Mouse (Mus musculus): ENCODE measurements around the gene Pdc.
"Not testable (repeated sequence)": the region's sequence is repeated elsewhere in the genome, so short reads cannot be mapped to it uniquely, and the experiment has no call there.

Gene Pdc

DNA sequence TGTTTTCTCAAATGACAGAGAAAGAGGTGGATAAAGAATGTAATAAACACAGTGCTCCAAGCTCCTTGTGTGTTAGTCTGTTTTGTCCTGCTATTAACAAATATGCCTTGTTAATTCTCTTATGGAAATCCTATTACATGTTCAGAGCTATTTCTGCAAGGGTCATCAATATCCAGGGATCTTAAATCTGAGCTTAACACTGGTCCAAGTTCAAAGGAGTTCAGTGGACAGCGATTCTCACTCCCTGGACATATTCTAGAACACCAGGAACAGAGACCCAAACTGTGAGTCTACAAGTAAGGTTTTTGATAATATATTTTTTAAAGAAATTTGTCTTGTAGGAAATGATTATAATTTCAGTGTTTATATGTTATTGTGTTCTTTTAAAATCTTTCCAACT, at the start of gene Pdc:
TSS of gene Pdc (plus strand) at position 213 of the 400 bp plus-strand sequence.
- DNase-seq (ENCODE audit: low read depth), result no peak

DNA sequence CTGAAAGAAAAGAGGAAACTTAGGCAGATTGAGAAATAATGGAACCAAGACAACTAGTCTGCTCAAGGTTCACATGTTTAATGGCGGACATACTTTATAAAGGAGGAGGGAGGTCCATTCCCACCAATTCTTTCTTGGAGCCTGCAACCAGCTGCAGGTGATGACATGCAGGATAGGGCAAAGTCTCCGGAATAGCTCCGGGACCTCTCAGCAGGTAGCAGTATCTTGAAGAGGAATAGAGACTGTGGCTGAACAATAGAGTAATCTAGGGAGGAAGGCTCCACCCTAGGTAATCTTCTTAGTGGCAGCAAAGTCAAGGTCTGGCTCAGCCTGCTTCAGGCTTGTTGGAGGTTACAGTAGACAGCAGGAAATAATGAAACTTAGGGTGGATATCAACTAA, 25.2 kb upstream of the Pdc start:
- DNase-seq (ENCODE audit: low read depth), result not testable (repeated sequence)

DNA sequence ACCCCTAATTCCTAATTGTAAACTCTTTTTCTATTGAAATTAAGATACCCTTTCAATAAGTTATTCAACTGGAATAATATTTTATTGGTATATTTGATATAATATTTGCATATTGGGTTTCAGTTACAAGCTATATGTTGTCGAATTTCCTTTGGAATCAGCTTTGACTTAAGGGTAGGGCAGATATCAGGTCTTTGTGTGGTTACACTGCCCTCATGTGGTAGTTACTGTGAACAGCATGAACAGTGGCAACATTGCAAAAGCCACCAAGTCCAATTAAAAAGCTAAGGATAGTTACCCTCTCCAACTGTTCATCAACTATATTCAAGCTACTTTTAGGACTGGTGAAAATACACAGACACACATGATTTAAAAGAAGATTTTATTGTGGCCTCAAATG, 11.6 kb upstream of the Pdc start:
- DNase-seq (ENCODE audit: low read depth), result no peak

DNA sequence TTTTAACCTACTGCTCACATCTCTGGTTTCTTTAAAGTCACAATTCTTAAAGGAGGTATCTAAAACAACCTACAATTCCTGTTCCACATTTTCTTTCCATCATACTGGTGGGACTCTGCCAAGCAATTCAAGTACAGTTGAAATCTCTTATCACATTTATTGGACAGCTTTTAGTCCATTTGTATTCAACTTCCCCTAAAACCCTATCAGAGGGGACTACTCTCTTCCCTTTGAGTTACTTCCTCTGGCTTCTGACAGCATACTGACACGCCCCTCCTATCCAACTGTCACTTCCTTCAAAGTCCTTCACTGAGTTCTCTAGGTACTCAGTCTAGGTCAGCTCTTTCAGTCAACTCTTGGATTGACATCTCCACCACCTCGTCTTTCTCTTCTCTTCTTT, 15.9 kb downstream of the Pdc start:
- no peak for DNase-seq (ENCODE audit: low read depth)

DNA sequence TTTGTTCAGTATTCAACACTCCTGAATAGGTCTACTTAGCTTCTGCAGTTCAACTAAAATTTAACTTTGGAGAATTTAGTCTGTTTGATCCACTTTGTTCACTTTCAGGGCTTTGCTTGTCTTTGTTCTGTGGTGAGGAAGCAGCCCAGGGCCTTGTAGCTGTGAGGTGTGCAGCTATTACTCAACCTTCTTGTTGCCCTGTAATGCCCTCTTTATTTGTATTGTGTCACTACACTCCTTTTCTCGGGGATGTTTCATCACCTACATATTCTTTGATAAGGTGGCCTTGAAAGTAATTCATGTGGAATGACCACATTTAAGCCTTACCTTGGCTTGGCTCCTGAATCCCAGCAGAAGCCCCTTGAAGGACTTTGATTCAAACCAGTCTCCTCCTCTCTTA, 41.6 kb downstream of the Pdc start:
- no peak for DNase-seq (ENCODE audit: low read depth)

DNA sequence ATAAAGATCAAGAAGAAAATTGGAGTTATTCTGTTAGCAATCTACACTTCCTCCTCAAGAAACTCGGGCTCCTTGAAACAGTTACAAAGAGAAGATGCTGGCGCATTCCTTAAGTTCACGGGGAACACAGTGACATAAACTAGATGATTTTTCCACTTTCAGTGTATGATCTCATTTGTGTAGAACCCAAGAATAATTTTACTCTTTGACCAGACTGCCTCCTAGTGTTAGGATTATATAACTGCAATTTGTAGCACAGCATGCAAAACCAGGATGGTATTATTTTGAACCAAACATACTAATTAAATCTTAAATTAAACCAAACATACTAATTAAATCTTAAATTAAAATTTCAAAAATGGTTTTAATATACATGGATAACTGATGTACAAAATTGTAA, 53.7 kb downstream of the Pdc start:
- no peak for DNase-seq (ENCODE audit: low read depth)

DNA sequence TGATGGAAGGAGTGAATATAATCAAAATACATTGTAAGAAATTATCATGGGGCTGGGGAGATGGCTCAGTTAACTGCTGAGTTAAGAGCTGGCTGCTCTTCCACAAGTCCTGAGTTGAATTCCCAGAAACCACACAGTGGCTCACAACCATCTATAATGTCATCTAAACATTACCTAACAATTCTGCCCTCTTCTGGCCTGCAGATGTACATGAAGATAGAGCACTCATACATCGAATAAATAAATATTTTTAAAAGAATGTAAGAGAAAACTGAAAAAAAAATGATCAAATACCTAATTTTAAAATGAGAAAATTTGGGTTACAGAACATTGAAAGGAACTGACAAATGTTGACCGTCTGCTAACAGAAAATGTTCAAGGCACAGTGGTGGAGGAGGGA, 55.0 kb downstream of the Pdc start:
- DNase-seq (ENCODE audit: low read depth), result no peak

Data from c-Kit-positive CD71-positive TER-119-negative erythroid progenitor cells, embryonic 14.5 days (primary cell).